Mouse (Mus musculus): ENCODE measurements around the gene Hdac7.

DNA sequence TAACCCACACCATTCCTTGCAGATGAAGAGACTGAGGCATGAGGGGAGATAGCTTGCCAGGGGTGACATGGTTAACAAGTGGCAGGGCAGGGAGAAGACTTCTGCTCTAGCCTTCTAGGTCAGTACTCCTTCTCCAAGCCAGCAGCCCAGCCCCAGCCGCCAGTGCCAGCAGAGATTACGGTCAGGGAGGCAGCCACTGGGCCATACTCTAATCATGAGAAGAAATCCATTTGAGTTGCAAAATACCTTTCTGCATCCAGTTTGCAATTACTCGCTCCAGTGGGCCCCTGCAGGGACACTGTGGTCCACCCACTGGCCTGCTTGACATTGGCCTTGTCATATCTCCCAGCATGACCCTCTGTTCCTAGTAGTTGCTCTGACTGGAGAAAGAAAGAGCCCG lies 5.9 kb downstream of the Hdac7 start:
- no peak for TF ChIP-seq CTCF (conservative IDR thresholded peaks at IDR 0.05; ENCODE audit: low read length)
- no peak for TF ChIP-seq POU5F1 (IDR thresholded peaks at IDR 0.05; ENCODE audit: borderline replicate concordance, low read length)
- TF ChIP-seq NANOG (IDR thresholded peaks at IDR 0.05; ENCODE audit: borderline replicate concordance, low read length), result no peak

All from E14TG2a.4 (cell line).